Mouse (Mus musculus) spleen, postnatal 14 days (tissue): ENCODE data around the gene Gapt.
A peak's percentile ranks its signal among the peaks of the same experiment; 100 is the strongest.
"Not testable (repeated sequence)": the region's sequence is repeated elsewhere in the genome, so short reads cannot be mapped to it uniquely, and the experiment has no call there.

ENCODE experiments used
- DNase-seq, 2 experiments: peaks; one replicate each; pipeline ENCODE4 v3.0.0; 2021 to 2022; ENCODE audit warnings: low spot score in 2 of 2

Gene Gapt

GRCm38 (mm10) chr13:110356941-110357340, at the start of gene Gapt:
Gapt (minus strand) TSS chr13:110357199.
- DNase-seq, result no peak

GRCm38 (mm10) chr13:110406152-110406551, 49.2 kb upstream of the Gapt start:
- no peak for DNase-seq

- not testable (repeated sequence) for DNase-seq
Observed at GRCm38 (mm10) chr13:110404686-110405085, 47.7 kb upstream of the Gapt start.

GRCm38 (mm10) chr13:110404059-110404458, 47.1 kb upstream of the Gapt start:
- no peak for DNase-seq

GRCm38 (mm10) chr13:110401877-110402276, 44.9 kb upstream of the Gapt start:
- no peak for DNase-seq

- no peak for DNase-seq
Observed at GRCm38 (mm10) chr13:110401443-110401842, 44.4 kb upstream of the Gapt start.

GRCm38 (mm10) chr13:110398513-110399270, 41.7 kb upstream of the Gapt start:
- no peak for DNase-seq

GRCm38 (mm10) chr13:110397750-110398149, 40.8 kb upstream of the Gapt start:
- DNase-seq, result no peak

GRCm38 (mm10) chr13:110395916-110396685, 39.1 kb upstream of the Gapt start:
- no peak for DNase-seq

GRCm38 (mm10) chr13:110395179-110395794, 38.3 kb upstream of the Gapt start:
- no peak for DNase-seq

GRCm38 (mm10) chr13:110394291-110395178, 37.5 kb upstream of the Gapt start, which contains the start of gene Plk2:
Plk2 (plus strand) TSS chr13:110395046.
- DNase-seq, result peak; percentile 80 to 83

- no peak for DNase-seq
Observed at GRCm38 (mm10) chr13:110392631-110393030, 35.6 kb upstream of the Gapt start.

- DNase-seq, result peak in 1 of 2 experiments; percentile 41
Observed at GRCm38 (mm10) chr13:110392210-110392609, 35.2 kb upstream of the Gapt start.

GRCm38 (mm10) chr13:110384514-110384913, 27.5 kb upstream of the Gapt start:
- DNase-seq, result no peak

GRCm38 (mm10) chr13:110382447-110382901, 25.5 kb upstream of the Gapt start:
- DNase-seq, result no peak

GRCm38 (mm10) chr13:110369673-110370072, 12.7 kb upstream of the Gapt start:
- no peak for DNase-seq

- peak; percentile 14 to 46 for DNase-seq
Observed at GRCm38 (mm10) chr13:110368556-110369040, 11.6 kb upstream of the Gapt start.

- DNase-seq, result no peak
Observed at GRCm38 (mm10) chr13:110367961-110368555, 11.1 kb upstream of the Gapt start.

GRCm38 (mm10) chr13:110366477-110366876, 9.5 kb upstream of the Gapt start:
- DNase-seq, result no peak

- no peak for DNase-seq
Observed at GRCm38 (mm10) chr13:110363722-110364121, 6.7 kb upstream of the Gapt start.

- no peak for DNase-seq
Observed at GRCm38 (mm10) chr13:110351051-110351450, 5.9 kb downstream of the Gapt start.
